Mouse (Mus musculus) activated CD4-positive, CD25-positive, alpha-beta regulatory T cell (primary cell): ENCODE measurements around the gene Ift80. TPM values are rescaled to one million over a fixed set of nuclear protein-coding genes. Genes with fewer than 3 reads are reported as not detected.

ENCODE experiments used
- polyA plus RNA-seq, 2 experiments: library from polyadenylated mRNA; unstranded; fragments of 100-300 nt; shearing (Covaris generic); gene quantifications; one replicate each; pipeline ENCODE4 v1.2.1; 2017

Ift80 gene
- polyA plus RNA-seq = 10 to 100 TPM; 89.6 to 94.2 TPM

DNA sequence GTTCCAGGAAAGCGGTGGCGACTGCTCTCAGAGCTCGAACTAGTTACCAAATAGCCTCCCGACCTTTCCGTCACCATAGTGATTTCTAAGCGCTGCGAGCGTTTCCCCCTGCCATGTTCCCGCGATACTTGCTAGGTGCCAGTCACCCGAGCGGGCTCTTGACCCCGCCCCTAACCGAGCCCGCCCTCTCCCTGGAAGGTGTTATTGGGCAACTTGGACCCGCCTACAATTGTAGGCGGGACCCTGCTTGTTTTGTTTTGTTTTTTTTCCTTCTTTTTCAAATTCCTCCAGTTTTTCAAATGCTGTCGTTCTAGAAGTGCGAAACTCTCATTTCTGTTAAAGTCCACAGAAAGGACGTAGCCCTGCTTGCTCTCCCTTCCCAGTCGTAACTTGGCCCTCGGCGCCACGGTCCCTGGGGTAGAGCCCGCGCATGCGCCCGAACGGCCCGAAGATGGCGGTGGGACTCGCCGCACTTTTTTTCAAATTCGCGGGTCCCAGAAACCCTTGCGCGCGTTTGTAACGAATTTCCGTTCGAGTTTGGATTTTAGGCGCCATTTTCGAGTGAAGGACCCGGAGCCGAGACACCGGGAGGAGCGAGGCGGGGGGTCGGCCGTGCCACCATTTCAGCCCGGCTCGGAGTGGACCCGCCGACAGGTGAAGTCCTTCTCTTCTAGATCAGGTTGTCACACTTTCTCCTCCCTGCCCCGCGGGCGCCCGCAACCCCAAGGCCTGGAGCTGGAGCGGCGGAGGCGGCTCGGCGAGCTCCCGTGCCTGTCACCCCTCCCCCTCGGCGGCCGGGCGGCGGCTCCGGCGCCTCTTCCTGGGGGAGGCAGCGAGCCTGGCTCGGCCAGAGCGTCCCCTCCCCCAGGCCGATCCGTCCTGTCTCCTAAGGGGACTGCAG, at the start of gene Ift80, which contains the start of gene Smc4:
Gene Ift80 (minus strand): TSS at position 134 of the 901 bp plus-strand sequence.
Gene Smc4 (plus strand): TSS at position 302 of the 901 bp plus-strand sequence.

GRCm38 (mm10) chr3:69044645-69045399, 40.5 kb upstream of the Ift80 start, which contains the start of gene Trim59:
Gene Trim59 (minus strand): TSS chr3:69044755.

GRCm38 (mm10) chr3:68869211-68869690, 135.1 kb downstream of the Ift80 start, which contains the start of gene 1110032F04Rik:
Gene 1110032F04Rik (plus strand): TSS chr3:68869586.

Other genes starting within 250 kb of the Ift80 start
- gene 1110032F04Rik, start 135.0 kb downstream of the Ift80 start, polyA plus RNA-seq = 10 to 100 TPM; 17.1 to 33.3 TPM
- 100 to 1,000 TPM; 485 to 541 TPM for gene Smc4, start 168 bp upstream of the Ift80 start, polyA plus RNA-seq
- 100 to 1,000 TPM; 128 to 257 TPM for gene Trim59, start 40.2 kb upstream of the Ift80 start, polyA plus RNA-seq
- gene Kpna4, start 122.5 kb upstream of the Ift80 start, polyA plus RNA-seq = 100 to 1,000 TPM; 109 to 135 TPM
- under 1 TPM in 1 of 2 experiments, not detected in 1; 0.28 TPM for gene Arl14, start 217.8 kb upstream of the Ift80 start, polyA plus RNA-seq